In the genomic region with DNA sequence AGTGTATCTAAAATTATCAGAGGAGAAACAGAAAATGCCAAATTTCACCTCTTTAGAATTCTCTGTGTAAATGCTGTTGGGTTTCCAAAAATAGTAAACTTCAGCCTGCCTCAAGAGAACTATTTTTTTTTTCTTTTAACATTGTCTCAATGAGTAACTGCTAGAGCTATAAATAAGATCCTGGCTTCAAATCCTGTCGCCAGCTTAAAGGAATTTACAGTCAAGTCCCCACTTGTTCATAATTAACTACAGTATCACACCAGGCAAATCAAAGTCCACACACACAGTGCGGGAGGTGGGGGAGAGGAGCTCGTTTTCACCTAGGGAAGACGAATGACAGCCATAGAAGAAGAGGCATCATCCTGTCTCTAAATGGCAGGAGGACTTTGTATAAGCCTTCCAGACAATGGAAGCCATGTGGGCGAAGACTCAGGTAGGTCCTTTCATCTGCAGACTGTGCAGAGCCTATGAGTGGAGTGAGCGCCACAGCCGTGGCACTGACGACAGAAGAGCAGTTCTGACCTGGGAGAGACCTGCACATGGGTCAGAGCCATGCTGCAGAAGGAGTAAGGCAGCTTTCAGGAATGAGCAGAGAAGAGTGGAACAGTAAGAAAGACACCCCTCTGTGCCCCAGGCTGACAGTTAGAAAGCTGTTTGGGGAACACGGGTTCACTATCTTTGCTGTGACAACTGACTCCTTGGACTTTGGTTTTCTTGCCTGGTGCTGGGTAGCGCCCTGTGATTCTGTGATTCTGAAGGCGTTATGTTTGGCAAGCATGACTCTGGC, we compare ENCODE assay signal across 13 mouse cellular contexts. TPM values are rescaled to one million over a fixed set of nuclear protein-coding genes. Genes with fewer than 3 reads are reported as not detected.
A peak's percentile ranks its signal among the peaks of the same experiment; 100 is the strongest.
DNase-seq lines count a peak whose midpoint lies in the region; ATAC-seq lines count a peak whose summit lies in the region.
"Had no signal": no experiment of that assay in that cellular context is flagged by ENCODE, and none has a peak within 500 bp of the region (broad histone marks: within the 10 kb centered on the region; RNA-seq: fewer than 3 reads in every experiment).

No protein-coding gene starts in this region.

- H3K4me2 ChIP-seq in forebrain, embryonic 13.5 days, result no peak overlapping the region
- no peak overlapping the region for H3K4me2 ChIP-seq in lung, embryonic 16.5 days (ENCODE audit: low read depth, low read length)
- H3K4me2 ChIP-seq in limb, embryonic 15.5 days, result no peak overlapping the region
- H3K4me2 ChIP-seq in midbrain, embryonic 11.5 days, result no peak overlapping the region
- H3K4me2 ChIP-seq: forebrain, embryonic 12.5 days had no signal

- peaks cover 38% of the 10 kb centered on the region for H3K4me1 ChIP-seq in forebrain, embryonic 10.5 days
- peaks cover 13% of the 10 kb centered on the region; the same call in 1 of the 2 replicates for H3K4me1 ChIP-seq in forebrain, embryonic 13.5 days
- peaks cover 8% of the 10 kb centered on the region for H3K4me1 ChIP-seq in lung, embryonic 16.5 days (replicated peaks; ENCODE audit: control insufficient read depth, insufficient read depth, low read length)
- H3K4me1 ChIP-seq in limb, embryonic 15.5 days, result peaks cover 24% of the 10 kb centered on the region
- H3K4me1 ChIP-seq in midbrain, embryonic 11.5 days (ENCODE audit: control insufficient read depth, insufficient read depth, low read length), result peaks cover 4% of the 10 kb centered on the region; the same call in 1 of the 2 replicates

- H3K36me3 ChIP-seq in forebrain, embryonic 10.5 days (replicated peaks), result no peaks in the 10 kb centered on the region
- no peaks in the 10 kb centered on the region for H3K36me3 ChIP-seq in forebrain, embryonic 13.5 days (ENCODE audit: poor library complexity, severe bottlenecking)
- H3K36me3 ChIP-seq in lung, embryonic 16.5 days (ENCODE audit: control insufficient read depth, insufficient read depth, low read length), result no peaks in the 10 kb centered on the region
- H3K36me3 ChIP-seq in limb, embryonic 15.5 days, result no peaks in the 10 kb centered on the region
- H3K36me3 ChIP-seq in midbrain, embryonic 11.5 days (ENCODE audit: control insufficient read depth, insufficient read depth, low read length), result no peaks in the 10 kb centered on the region
- H3K36me3 ChIP-seq: forebrain, embryonic 12.5 days; G1E had no signal

- no peak for DNase-seq in forebrain, embryonic 10.5 days (ENCODE audit: extremely low spot score, low spot score)
- DNase-seq in lung, postnatal 36 days, result no peak
- DNase-seq in yolk sac, embryonic 10.5 days (ENCODE audit: low spot score), result peak; percentile 51
- DNase-seq in midbrain, embryonic 11.5 days (ENCODE audit: low spot score, missing footprints), result no peak
- DNase-seq: lung, postnatal 14 days; midbrain, embryonic 14.5 days had no signal

- H3K9ac ChIP-seq in forebrain, embryonic 13.5 days, result no peak overlapping the region
- H3K9ac ChIP-seq in lung, embryonic 16.5 days (ENCODE audit: low read length), result no peak overlapping the region
- H3K9ac ChIP-seq in limb, embryonic 15.5 days, result no peak overlapping the region
- no peak overlapping the region for H3K9ac ChIP-seq in midbrain, embryonic 11.5 days (ENCODE audit: low read length)
- H3K9ac ChIP-seq: forebrain, embryonic 12.5 days had no signal

- WGBS in forebrain, embryonic 10.5 days, result 75% methylated on average over 11 of the region's 11 CpGs
- 65% methylated on average over 11 of the region's 11 CpGs for WGBS in forebrain, embryonic 13.5 days
- WGBS in lung, embryonic 16.5 days, result 51% methylated on average over 11 of the region's 11 CpGs
- 44% methylated on average over 11 of the region's 11 CpGs for WGBS in limb, embryonic 15.5 days
- 80% methylated on average over 11 of the region's 11 CpGs for WGBS in midbrain, embryonic 11.5 days

- ATAC-seq in forebrain, embryonic 13.5 days, result no peak
- ATAC-seq in lung, embryonic 16.5 days (ENCODE audit: low read depth), result no peak
- ATAC-seq in limb, embryonic 15.5 days (ENCODE audit: insufficient number of reproducible peaks, low FRiP score, low TSS enrichment, low read depth), result no peak
- no peak for ATAC-seq in activated CD4-positive, CD25-positive, alpha-beta regulatory T cell, adult 4 months
- no peak for ATAC-seq in midbrain, embryonic 11.5 days (ENCODE audit: low FRiP score)
- ATAC-seq: hindbrain, postnatal 0 days had no signal

- H3K4me3 ChIP-seq in forebrain, embryonic 10.5 days, result no peak overlapping the region
- H3K4me3 ChIP-seq in forebrain, embryonic 13.5 days, result no peak overlapping the region
- no peak overlapping the region for H3K4me3 ChIP-seq in lung, embryonic 16.5 days (ENCODE audit: low read length)
- no peak overlapping the region for H3K4me3 ChIP-seq in limb, embryonic 15.5 days
- no peak overlapping the region for H3K4me3 ChIP-seq in midbrain, embryonic 11.5 days (ENCODE audit: low read depth, low read length)
- H3K4me3 ChIP-seq: forebrain, embryonic 12.5 days had no signal

- no peaks in the 10 kb centered on the region for H3K9me3 ChIP-seq in forebrain, embryonic 10.5 days
- H3K9me3 ChIP-seq in forebrain, embryonic 13.5 days (replicated peaks), result no peaks in the 10 kb centered on the region
- no peaks in the 10 kb centered on the region for H3K9me3 ChIP-seq in lung, embryonic 16.5 days (ENCODE audit: control insufficient read depth, low read length)
- H3K9me3 ChIP-seq in limb, embryonic 15.5 days, result no peaks in the 10 kb centered on the region
- no peaks in the 10 kb centered on the region for H3K9me3 ChIP-seq in midbrain, embryonic 11.5 days (ENCODE audit: control insufficient read depth, low read length)
- H3K9me3 ChIP-seq: forebrain, embryonic 12.5 days; G1E had no signal

- peaks cover 13% of the 10 kb centered on the region for H3K27me3 ChIP-seq in forebrain, embryonic 10.5 days (ENCODE audit: poor library complexity, severe bottlenecking)
- H3K27me3 ChIP-seq in forebrain, embryonic 13.5 days, result peaks cover 12% of the 10 kb centered on the region; the same call in 1 of the 2 replicates
- H3K27me3 ChIP-seq in lung, embryonic 16.5 days (ENCODE audit: control insufficient read depth, insufficient read depth, low read depth, low read length), result no peaks in the 10 kb centered on the region
- no peaks in the 10 kb centered on the region for H3K27me3 ChIP-seq in limb, embryonic 15.5 days
- H3K27me3 ChIP-seq in midbrain, embryonic 11.5 days (ENCODE audit: control insufficient read depth, insufficient read depth, low read length), result no peaks in the 10 kb centered on the region

- 0 out of 2 replicates have a peak overlapping the region, but pooled peaks have one; percentile 41 for H3K27ac ChIP-seq in forebrain, embryonic 10.5 days
- H3K27ac ChIP-seq in forebrain, embryonic 13.5 days, result no peak overlapping the region
- peak overlapping the region; percentile 19; the same call in 1 of the 2 replicates for H3K27ac ChIP-seq in lung, embryonic 16.5 days (ENCODE audit: low read length)
- peak overlapping the region; percentile 70 for H3K27ac ChIP-seq in limb, embryonic 15.5 days
- no peak overlapping the region for H3K27ac ChIP-seq in midbrain, embryonic 11.5 days (ENCODE audit: low read depth, low read length)
- H3K27ac ChIP-seq: hindbrain, postnatal 0 days had no signal

RNA-seq across cellular contexts. Expression of a gene that starts 43.2 kb away (rescaled TPM):
- 50.2 and 55.6 TPM in 2 replicates for polyA plus RNA-seq in forebrain, embryonic 10.5 days (2016; fragmentation: Nextera tagmentation; extraction: Ambion mirVana)
- 22.7 and 27.1 TPM in 2 replicates for polyA plus RNA-seq in forebrain, embryonic 13.5 days (2015; fragmentation: Nextera tagmentation; extraction: Ambion mirVana)
- 107 and 114 TPM in 2 replicates for polyA plus RNA-seq in lung, embryonic 16.5 days (2015; fragmentation: Nextera tagmentation; extraction: Ambion mirVana)
- polyA plus RNA-seq in limb, embryonic 15.5 days (2015; fragmentation: Nextera tagmentation; extraction: Ambion mirVana), result 91.1 and 100 TPM in 2 replicates
- polyA plus RNA-seq in activated CD4-positive, CD25-positive, alpha-beta regulatory T cell, adult 4 months (2017; shearing (Covaris generic)), result 1 to 10 TPM; 1.1 to 2.9 TPM
- polyA plus RNA-seq in midbrain, embryonic 11.5 days (2014; fragmentation: Nextera tagmentation; extraction: Ambion mirVana), result 30.0 and 32.2 TPM in 2 replicates

Comparison
In these comparisons a context has a peak if more than half of its experiments do, and no peak if none do; other contexts are left out.
1. H3K27ac ChIP-seq: peak in forebrain, embryonic 10.5 days (single experiment), lung, embryonic 16.5 days (single experiment) and limb, embryonic 15.5 days (single experiment); none in forebrain, embryonic 13.5 days (single experiment) and midbrain, embryonic 11.5 days (single experiment).